8 mouse cellular contexts compared by ENCODE assay signal in the genomic region with DNA sequence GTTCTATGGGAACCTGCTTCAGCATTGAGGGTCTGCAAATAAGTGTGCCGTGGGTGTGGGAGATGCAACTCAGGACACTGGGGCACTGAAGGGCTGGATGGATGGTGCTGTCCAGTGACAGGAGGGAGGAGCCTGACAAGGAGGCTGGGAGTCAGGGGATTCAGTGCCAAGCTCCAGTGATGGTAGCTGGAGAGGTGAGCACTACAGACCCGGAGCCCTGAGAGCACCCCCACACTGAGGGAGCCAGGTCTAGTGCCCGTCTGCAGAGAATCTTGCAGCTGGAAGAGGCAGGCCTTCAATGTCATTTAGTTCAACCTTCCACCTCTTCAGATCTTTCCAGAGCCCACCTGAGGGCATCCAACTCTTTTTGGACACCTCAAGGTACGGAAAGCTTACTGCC. TPM values are rescaled to one million over a fixed set of nuclear protein-coding genes. Genes with fewer than 3 reads are reported as not detected.
A peak's percentile ranks its signal among the peaks of the same experiment; 100 is the strongest.
DNase-seq lines count a peak whose midpoint lies in the region; ATAC-seq and TF ChIP-seq lines count a peak whose summit lies in the region.

A gene (plus strand): TSS at position 156 of the 400 bp plus-strand sequence.

- no peaks in the 10 kb centered on the region for H3K27me3 ChIP-seq in kidney, postnatal 0 days (ENCODE audit: insufficient read depth, low read length)
- no peaks in the 10 kb centered on the region for H3K27me3 ChIP-seq in forebrain, embryonic 16.5 days (replicated peaks; ENCODE audit: control insufficient read depth, insufficient read depth, low read length)
- peaks cover 11% of the 10 kb centered on the region; the same call in 1 of the 2 replicates for H3K27me3 ChIP-seq in hindbrain, embryonic 11.5 days (ENCODE audit: control insufficient read depth, insufficient read depth, low read length)
- peaks cover 77% of the 10 kb centered on the region for H3K27me3 ChIP-seq in liver, embryonic 13.5 days
- no peaks in the 10 kb centered on the region for H3K27me3 ChIP-seq in stomach, postnatal 0 days (ENCODE audit: control insufficient read depth, insufficient read depth, low read length)

- H3K4me3 ChIP-seq in kidney, postnatal 0 days (replicated peaks; ENCODE audit: low read depth, low read length): peak within 1 kb of the TSS; percentile 97
- H3K4me3 ChIP-seq in forebrain, embryonic 16.5 days (replicated peaks; ENCODE audit: low read length): peak within 1 kb of the TSS; percentile 77
- peak within 1 kb of the TSS; percentile 78 for H3K4me3 ChIP-seq in hindbrain, embryonic 11.5 days (ENCODE audit: low read depth, low read length)
- H3K4me3 ChIP-seq in liver, embryonic 13.5 days (replicated peaks): peak within 1 kb of the TSS; percentile 72
- H3K4me3 ChIP-seq in stomach, postnatal 0 days (ENCODE audit: low read depth, low read length): peak within 1 kb of the TSS; percentile 79

- H3K4me1 ChIP-seq in kidney, postnatal 0 days (replicated peaks; ENCODE audit: insufficient read depth, low read length): peaks cover 25% of the 10 kb centered on the region
- H3K4me1 ChIP-seq in forebrain, embryonic 16.5 days (replicated peaks; ENCODE audit: control insufficient read depth, insufficient read depth, low read length): peaks cover 30% of the 10 kb centered on the region
- no peaks in the 10 kb centered on the region; the same call in 1 of the 2 replicates for H3K4me1 ChIP-seq in hindbrain, embryonic 11.5 days (replicated peaks; ENCODE audit: control insufficient read depth, insufficient read depth, low read length)
- H3K4me1 ChIP-seq in liver, embryonic 13.5 days (replicated peaks): peaks cover 31% of the 10 kb centered on the region
- H3K4me1 ChIP-seq in stomach, postnatal 0 days (replicated peaks; ENCODE audit: control insufficient read depth, insufficient read depth): peaks cover 22% of the 10 kb centered on the region

- no peaks in the 10 kb centered on the region for H3K36me3 ChIP-seq in kidney, postnatal 0 days (ENCODE audit: insufficient read depth, low read length)
- H3K36me3 ChIP-seq in forebrain, embryonic 16.5 days (ENCODE audit: control insufficient read depth, insufficient read depth): no peaks in the 10 kb centered on the region
- H3K36me3 ChIP-seq in hindbrain, embryonic 11.5 days (ENCODE audit: control insufficient read depth, insufficient read depth, low read length): no peaks in the 10 kb centered on the region
- H3K36me3 ChIP-seq in liver, embryonic 13.5 days: no peaks in the 10 kb centered on the region
- H3K36me3 ChIP-seq in stomach, postnatal 0 days (ENCODE audit: control insufficient read depth, insufficient read depth, low read length): no peaks in the 10 kb centered on the region

- no peak for TF ChIP-seq CTCF in kidney, postnatal 0 days (IDR thresholded peaks at IDR 0.05; ENCODE audit: low read depth)
- no peak for TF ChIP-seq CTCF in stomach, postnatal 0 days (IDR thresholded peaks at IDR 0.05; ENCODE audit: low read depth)

- H3K4me2 ChIP-seq in kidney, postnatal 0 days (ENCODE audit: low read length): peak within 1 kb of the TSS; percentile 80
- peak within 1 kb of the TSS; percentile 69 for H3K4me2 ChIP-seq in forebrain, embryonic 16.5 days (ENCODE audit: low read length)
- H3K4me2 ChIP-seq in hindbrain, embryonic 11.5 days (replicated peaks; ENCODE audit: low read depth, low read length): peak within 1 kb of the TSS; percentile 94
- peak within 1 kb of the TSS; percentile 78 for H3K4me2 ChIP-seq in liver, embryonic 13.5 days
- peak within 1 kb of the TSS; percentile 87 for H3K4me2 ChIP-seq in stomach, postnatal 0 days (replicated peaks; ENCODE audit: low read depth)

- H3K9ac ChIP-seq in kidney, postnatal 0 days (ENCODE audit: low read depth, low read length): peak within 1 kb of the TSS; percentile 94
- H3K9ac ChIP-seq in forebrain, embryonic 16.5 days (replicated peaks; ENCODE audit: low read depth, low read length): peak within 1 kb of the TSS; percentile 79
- peak within 1 kb of the TSS; percentile 85 for H3K9ac ChIP-seq in hindbrain, embryonic 11.5 days (ENCODE audit: low read depth, low read length)
- peak within 1 kb of the TSS; percentile 74 for H3K9ac ChIP-seq in liver, embryonic 13.5 days
- H3K9ac ChIP-seq in stomach, postnatal 0 days (ENCODE audit: low read length): peak within 1 kb of the TSS; percentile 87

- no peaks in the 10 kb centered on the region for H3K9me3 ChIP-seq in kidney, postnatal 0 days (replicated peaks; ENCODE audit: low read length)
- no peaks in the 10 kb centered on the region for H3K9me3 ChIP-seq in forebrain, embryonic 16.5 days (ENCODE audit: control insufficient read depth, low read length)
- no peaks in the 10 kb centered on the region for H3K9me3 ChIP-seq in hindbrain, embryonic 11.5 days (ENCODE audit: control insufficient read depth, low read length)
- H3K9me3 ChIP-seq in liver, embryonic 13.5 days (replicated peaks): no peaks in the 10 kb centered on the region
- no peaks in the 10 kb centered on the region for H3K9me3 ChIP-seq in stomach, postnatal 0 days (ENCODE audit: control insufficient read depth, low read length)

- no peak for DNase-seq in kidney, postnatal 0 days (ENCODE audit: low spot score)
- no peak for DNase-seq in kidney, adult 8-10 months
- no peak for DNase-seq in adrenal gland, adult 8-10 months
- no peak for DNase-seq in hindbrain, embryonic 11.5 days (ENCODE audit: low spot score)
- no peak for DNase-seq in liver, embryonic 13.5 days
- DNase-seq in stomach, postnatal 0 days (ENCODE audit: low spot score): no peak
- no peak for DNase-seq in urinary bladder, adult 18-20 months (ENCODE audit: low spot score in 2 of 2)

- peak within 1 kb of the TSS; percentile 98 for H3K27ac ChIP-seq in kidney, postnatal 0 days
- peak within 1 kb of the TSS; percentile 68 for H3K27ac ChIP-seq in forebrain, embryonic 16.5 days (ENCODE audit: low read length)
- peak within 1 kb of the TSS; percentile 76 for H3K27ac ChIP-seq in hindbrain, embryonic 11.5 days (ENCODE audit: low read depth, low read length)
- H3K27ac ChIP-seq in liver, embryonic 13.5 days: peak within 1 kb of the TSS; percentile 68
- H3K27ac ChIP-seq in stomach, postnatal 0 days (replicated peaks): peak within 1 kb of the TSS; percentile 95

- WGBS in kidney, postnatal 0 days: 15% methylated on average over 4 of the region's 4 CpGs
- 28% methylated on average over 4 of the region's 4 CpGs for WGBS in forebrain, embryonic 16.5 days
- WGBS in hindbrain, embryonic 11.5 days: 22% methylated on average over 4 of the region's 4 CpGs
- 23% methylated on average over 4 of the region's 4 CpGs for WGBS in liver, embryonic 13.5 days (ENCODE audit: insufficient replicate concordance)
- WGBS in stomach, postnatal 0 days: 7% methylated on average over 4 of the region's 4 CpGs

- TF ChIP-seq EP300 in stomach, postnatal 0 days (optimal IDR thresholded peaks at IDR 0.05): no peak

- peak; percentile 9; the same call in 1 of the 2 replicates for ATAC-seq in kidney, postnatal 0 days (replicated peaks; ENCODE audit: low FRiP score, low read depth)
- no peak; the same call in 1 of the 2 replicates for ATAC-seq in forebrain, embryonic 16.5 days
- ATAC-seq in hindbrain, embryonic 11.5 days (ENCODE audit: low FRiP score): peak; percentile 28
- peak; percentile 22 for ATAC-seq in liver, embryonic 13.5 days (ENCODE audit: low read depth)
- no peak for ATAC-seq in stomach, postnatal 0 days (ENCODE audit: low FRiP score, low TSS enrichment)

RNA-seq across cellular contexts. Expression of the gene that starts here (rescaled TPM):
- 96.5 and 112 TPM in 2 replicates for polyA plus RNA-seq in kidney, postnatal 0 days (2015; fragmentation: Nextera tagmentation; extraction: Ambion mirVana)
- 10 to 100 TPM; 35.5 to 81.6 (median 56.9) TPM for total RNA-seq in adrenal gland, adult 8-10 months (2022)
- 86.3 and 86.6 TPM in 2 replicates for polyA plus RNA-seq in forebrain, embryonic 16.5 days (2015; fragmentation: Nextera tagmentation; extraction: Ambion mirVana)
- polyA plus RNA-seq in hindbrain, embryonic 11.5 days (2014; fragmentation: Nextera tagmentation; extraction: Ambion mirVana): 68.6 and 75.5 TPM in 2 replicates
- 29.6 and 33.7 TPM in 2 replicates for polyA plus RNA-seq in liver, embryonic 13.5 days (2015; fragmentation: Nextera tagmentation; extraction: Ambion mirVana)
- 29.7 and 44.0 TPM in 2 replicates for polyA plus RNA-seq in stomach, postnatal 0 days (2015; fragmentation: Nextera tagmentation; extraction: Ambion mirVana)

Comparison
In these comparisons a context has a peak if more than half of its experiments do, and no peak if none do; other contexts are left out.
1. ATAC-seq: peak in kidney, postnatal 0 days (single experiment), hindbrain, embryonic 11.5 days (single experiment) and liver, embryonic 13.5 days (single experiment); none in forebrain, embryonic 16.5 days (single experiment) and stomach, postnatal 0 days (single experiment).
2. Peak in every context shown above with its lines, with median percentiles within 50 percentile points of each other: H3K27ac ChIP-seq, H3K4me2 ChIP-seq, H3K4me3 ChIP-seq and H3K9ac ChIP-seq.